Mouse (Mus musculus) bone marrow, adult 2 months (tissue): ENCODE data around the gene Ccdc33.

Source experiments
- CTCF ChIP-seq: fragments of 200-500 bp; IDR thresholded peaks from 2 replicates; pipeline ENCODE4 v1.5.1; 2011; ENCODE audit warnings: low read length, control low read depth; ENCODE audit not compliant: control insufficient read depth, insufficient read depth
- POLR2A ChIP-seq: fragments of 200-500 bp; IDR thresholded peaks from 2 replicates; pipeline ENCODE4 v1.6.1; 2011; ENCODE audit warnings: low read depth, mild to moderate bottlenecking, control low read depth, low read length, borderline replicate concordance; ENCODE audit not compliant: control insufficient read depth

DNA sequence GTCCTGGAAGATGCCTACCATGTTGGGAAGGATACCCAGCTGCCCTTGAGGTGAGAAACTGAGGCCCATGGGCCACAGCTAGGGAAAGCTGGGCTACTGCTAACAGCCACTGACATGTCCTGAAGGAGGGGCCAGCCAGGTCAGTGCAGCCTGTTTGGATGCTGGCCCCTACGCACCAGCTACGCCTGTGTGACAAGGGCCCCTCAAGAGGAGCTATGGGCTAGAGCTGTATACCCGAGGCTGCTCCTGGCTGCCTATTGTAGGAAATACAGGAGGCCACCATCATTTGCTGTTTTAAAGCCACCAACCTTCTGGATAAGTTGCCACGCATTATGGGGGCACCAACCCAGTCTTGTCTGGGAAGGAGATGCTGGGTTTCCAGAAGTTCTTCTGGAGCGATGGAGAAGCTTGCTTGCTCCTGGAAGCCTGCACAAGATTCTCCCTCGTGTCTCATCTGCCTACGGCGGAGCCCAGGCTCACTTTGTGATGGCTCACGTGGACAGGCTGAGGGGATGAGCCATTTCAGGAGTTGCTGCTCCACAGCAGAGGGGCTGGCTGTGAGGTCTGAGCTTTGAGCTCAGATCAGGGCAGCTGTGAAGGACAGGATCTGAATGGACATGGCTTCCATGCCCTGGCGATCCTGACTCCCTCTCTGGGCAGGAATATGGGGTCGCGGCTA, 110.1 kb downstream of the Ccdc33 start:
- TF ChIP-seq CTCF: no peak
- no peak for TF ChIP-seq POLR2A
